Mouse (Mus musculus) ES-E14 (cell line): ENCODE data around the gene Il20rb.

Experiments
- CHD2 ChIP-seq: IDR thresholded peaks from 2 replicates; pipeline ENCODE4 v1.6.1; 2014; ENCODE audit warnings: mild to moderate bottlenecking, low read depth, low read length, inconsistent platforms
- HCFC1 ChIP-seq: IDR thresholded peaks from 2 replicates; pipeline ENCODE4 v1.6.1; 2012; ENCODE audit warnings: low read length, inconsistent platforms, borderline replicate concordance; ENCODE audit not compliant: insufficient read depth
- MAFK ChIP-seq: IDR thresholded peaks from 2 replicates; pipeline ENCODE4 v1.6.1; 2014; ENCODE audit warnings: mild to moderate bottlenecking, low read depth, low read length, inconsistent platforms; ENCODE audit not compliant: insufficient read depth
- ZC3H11A ChIP-seq: IDR thresholded peaks from 2 replicates; pipeline ENCODE4 v1.6.1; 2012; ENCODE audit warnings: low read depth, mild to moderate bottlenecking, inconsistent platforms, low read length, borderline replicate concordance
- ZNF384 ChIP-seq: IDR thresholded peaks from 2 replicates; pipeline ENCODE4 v1.6.1; 2012; ENCODE audit warnings: low read depth, low read length, inconsistent platforms

DNA sequence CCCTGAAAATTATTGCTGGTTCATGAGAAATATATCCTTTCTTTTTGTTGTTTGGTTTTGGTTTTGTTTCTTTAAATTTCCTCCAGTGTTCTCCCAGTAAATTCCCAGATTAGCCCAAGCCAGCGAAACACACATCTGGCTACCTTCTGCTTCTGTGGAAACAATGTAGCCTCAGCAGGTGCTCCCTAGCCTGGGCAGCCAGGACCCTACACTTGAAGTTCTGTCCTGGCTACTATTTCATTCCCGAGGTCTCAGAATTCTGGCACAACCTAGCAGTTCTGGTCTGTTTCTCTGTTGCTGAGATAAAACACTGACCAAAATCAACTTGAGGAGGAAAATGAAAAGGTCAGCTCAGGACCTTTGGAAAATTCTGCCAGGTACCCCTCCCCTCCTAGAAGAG, 55.2 kb downstream of the Il20rb start:
- TF ChIP-seq ZC3H11A: no peak
- TF ChIP-seq CHD2: no peak
- TF ChIP-seq ZNF384: no peak
- no peak for TF ChIP-seq HCFC1
- TF ChIP-seq MAFK: no peak
